Mouse (Mus musculus) limb, embryonic 15.5 days (tissue): ENCODE data around the gene Ak4. TPM values are rescaled to one million over a fixed set of nuclear protein-coding genes. Genes with fewer than 3 reads are reported as not detected.
"Not testable (repeated sequence)": the region's sequence is repeated elsewhere in the genome, so short reads cannot be mapped to it uniquely, and the experiment has no call there.

ENCODE experiments used
- ATAC-seq: fragments of 200-750 bp; cut with Nextera tagmentation; 2 replicates; pipeline ENCODE4 v1.8.0; 2017; ENCODE audit warnings: low read depth, moderate TSS enrichment; ENCODE audit not compliant: insufficient number of reproducible peaks, low FRiP score, low TSS enrichment
- H3K27ac ChIP-seq: fragments of 300-500 bp; sonication (generic); 2 replicates; pipeline ENCODE4 v1.5.1; 2015; ENCODE audit warnings: moderate library complexity, mild to moderate bottlenecking, inconsistent platforms
- H3K27me3 ChIP-seq: fragments of 300-500 bp; sonication (generic); 2 replicates; pipeline ENCODE4 v1.6.1; 2015; ENCODE audit warnings: inconsistent platforms
- H3K36me3 ChIP-seq: fragments of 300-500 bp; sonication (generic); 2 replicates; pipeline ENCODE4 v1.6.1; 2015; ENCODE audit warnings: inconsistent platforms
- H3K4me1 ChIP-seq: fragments of 300-500 bp; sonication (generic); 2 replicates; pipeline ENCODE4 v1.6.1; 2015; ENCODE audit warnings: inconsistent platforms
- H3K4me2 ChIP-seq: fragments of 300-500 bp; sonication (generic); 2 replicates; pipeline ENCODE4 v1.6.1; 2015; ENCODE audit warnings: mild to moderate bottlenecking, inconsistent platforms
- H3K4me3 ChIP-seq: fragments of 300-500 bp; sonication (generic); 2 replicates; pipeline ENCODE4 v1.5.1; 2015; ENCODE audit warnings: mild to moderate bottlenecking, inconsistent platforms
- H3K9ac ChIP-seq: fragments of 300-500 bp; sonication (generic); 2 replicates; pipeline ENCODE4 v1.6.1; 2015; ENCODE audit warnings: inconsistent platforms
- H3K9me3 ChIP-seq: fragments of 300-500 bp; sonication (generic); 2 replicates; pipeline ENCODE4 v1.6.1; 2016; ENCODE audit warnings: inconsistent platforms
- WGBS: fragments of 180-500 bp; shearing (Covaris S2); methylation state at CpG from one replicate; pipeline ENCODE4 v1.1.7; 2015; 5-methylcytosine and 5-hydroxymethylcytosine counted together
- polyA plus RNA-seq: library from polyadenylated mRNA; unstranded; fragments of >200 nt; fragmentation: Nextera tagmentation; extraction: Ambion mirVana; gene quantifications from 2 replicates; pipeline ENCODE4 v1.2.1, GENCODE M21; 2015

Gene Ak4
- polyA plus RNA-seq, 1 experiment from 2014 or later, result 26.3 TPM

- ATAC-seq, result no peak
- Histone ChIP-seq H3K27ac (no peak overlapping the region), H3K36me3 (no peaks in the 10 kb centered on the region), H3K9ac (no peak overlapping the region), H3K27me3 (no peaks in the 10 kb centered on the region), H3K4me2 (no peak overlapping the region), H3K4me1 (0 out of 2 replicates have a peak, but pooled peaks cover 6% of the 10 kb centered on the region), H3K4me3 (no peak overlapping the region), H3K9me3 (no peaks in the 10 kb centered on the region)
- WGBS, result 94% methylated on average over 4 of the region's 4 CpGs
Measured at GRCm38 (mm10) chr4:101445660-101446059, 26.6 kb downstream of the Ak4 start.

GRCm38 (mm10) chr4:101446606-101447005, 27.5 kb downstream of the Ak4 start:
- H3K4me1 ChIP-seq, H3K27ac ChIP-seq, ATAC-seq, H3K27me3 ChIP-seq, H3K9me3 ChIP-seq, H3K36me3 ChIP-seq, H3K4me3 ChIP-seq, H3K4me2 ChIP-seq, H3K9ac ChIP-seq: not testable (repeated sequence)
- WGBS, result 80% methylated on average over 9 of the region's 9 CpGs

GRCm38 (mm10) chr4:101448701-101449100, 29.6 kb downstream of the Ak4 start:
- 87% methylated on average over 8 of the region's 8 CpGs for WGBS
- no peaks in the 10 kb centered on the region for H3K27me3 ChIP-seq
- H3K4me3 ChIP-seq, result no peak overlapping the region
- H3K27ac ChIP-seq, result no peak overlapping the region
- H3K36me3 ChIP-seq, result no peaks in the 10 kb centered on the region
- H3K9me3 ChIP-seq, result no peaks in the 10 kb centered on the region
- no peak for ATAC-seq
- no peak overlapping the region for H3K9ac ChIP-seq
- H3K4me1 ChIP-seq, result 0 out of 2 replicates have a peak, but pooled peaks cover 6% of the 10 kb centered on the region
- no peak overlapping the region for H3K4me2 ChIP-seq

GRCm38 (mm10) chr4:101449344-101449743, 30.3 kb downstream of the Ak4 start:
- no peaks in the 10 kb centered on the region for H3K27me3 ChIP-seq
- no peak for ATAC-seq
- no peak overlapping the region for H3K4me2 ChIP-seq
- 0 out of 2 replicates have a peak, but pooled peaks cover 6% of the 10 kb centered on the region for H3K4me1 ChIP-seq
- no peaks in the 10 kb centered on the region for H3K36me3 ChIP-seq
- no peak overlapping the region for H3K9ac ChIP-seq
- H3K9me3 ChIP-seq, result no peaks in the 10 kb centered on the region
- H3K4me3 ChIP-seq, result no peak overlapping the region
- 66% methylated on average over 7 of the region's 7 CpGs for WGBS
- H3K27ac ChIP-seq, result no peak overlapping the region

- Histone ChIP-seq H3K4me3 (no peak overlapping the region), H3K9me3 (no peaks in the 10 kb centered on the region), H3K27me3 (no peaks in the 10 kb centered on the region), H3K4me2 (no peak overlapping the region), H3K9ac (no peak overlapping the region), H3K4me1 (0 out of 2 replicates have a peak, but pooled peaks cover 6% of the 10 kb centered on the region), H3K36me3 (no peaks in the 10 kb centered on the region), H3K27ac (no peak overlapping the region; the same call in 1 of the 2 replicates)
- WGBS, result 64% methylated on average over 20 of the region's 20 CpGs
- ATAC-seq, result 0 out of 2 replicates have a peak, but pooled peaks have one; percentile 61
Measured at GRCm38 (mm10) chr4:101450150-101450780, 31.2 kb downstream of the Ak4 start.

GRCm38 (mm10) chr4:101451089-101451488, 32.0 kb downstream of the Ak4 start:
- WGBS, result 91% methylated on average over 4 of the region's 4 CpGs
- 0 out of 2 replicates have a peak, but pooled peaks cover 6% of the 10 kb centered on the region for H3K4me1 ChIP-seq
- no peaks in the 10 kb centered on the region for H3K36me3 ChIP-seq
- H3K9ac ChIP-seq, result no peak overlapping the region
- H3K4me3 ChIP-seq, result no peak overlapping the region
- H3K27me3 ChIP-seq, result no peaks in the 10 kb centered on the region
- ATAC-seq, result no peak
- H3K4me2 ChIP-seq, result no peak overlapping the region
- H3K27ac ChIP-seq, result no peak overlapping the region
- H3K9me3 ChIP-seq, result no peaks in the 10 kb centered on the region

- no peak for ATAC-seq
- H3K9ac ChIP-seq, result no peak overlapping the region
- H3K4me2 ChIP-seq, result no peak overlapping the region
- 88% methylated on average over 9 of the region's 9 CpGs for WGBS
- no peak overlapping the region for H3K27ac ChIP-seq
- 0 out of 2 replicates have a peak, but pooled peaks cover 6% of the 10 kb centered on the region for H3K4me1 ChIP-seq
- H3K27me3 ChIP-seq, result no peaks in the 10 kb centered on the region
- no peak overlapping the region for H3K4me3 ChIP-seq
- no peaks in the 10 kb centered on the region for H3K36me3 ChIP-seq
- H3K9me3 ChIP-seq, result no peaks in the 10 kb centered on the region
Measured at GRCm38 (mm10) chr4:101452829-101453228, 33.8 kb downstream of the Ak4 start.

GRCm38 (mm10) chr4:101457176-101457575, 38.1 kb downstream of the Ak4 start:
- no peaks in the 10 kb centered on the region for H3K27me3 ChIP-seq
- H3K36me3 ChIP-seq, result peaks cover 7% of the 10 kb centered on the region; the same call in 1 of the 2 replicates
- H3K4me1 ChIP-seq, result no peaks in the 10 kb centered on the region
- no peak overlapping the region for H3K4me2 ChIP-seq
- no peak for ATAC-seq
- H3K4me3 ChIP-seq, result no peak overlapping the region
- no peak overlapping the region for H3K27ac ChIP-seq
- H3K9ac ChIP-seq, result no peak overlapping the region
- no peaks in the 10 kb centered on the region for H3K9me3 ChIP-seq
- 85% methylated on average over 8 of the region's 8 CpGs for WGBS

GRCm38 (mm10) chr4:101458341-101458740, 39.3 kb downstream of the Ak4 start:
- Histone ChIP-seq H3K9me3 (no peaks in the 10 kb centered on the region), H3K27ac (no peak overlapping the region), H3K4me2 (no peak overlapping the region), H3K4me1 (no peaks in the 10 kb centered on the region), H3K9ac (no peak overlapping the region), H3K27me3 (no peaks in the 10 kb centered on the region), H3K36me3 (peaks cover 13% of the 10 kb centered on the region; the same call in 1 of the 2 replicates), H3K4me3 (no peak overlapping the region)
- WGBS, result 54% methylated on average over 2 of the region's 2 CpGs
- no peak for ATAC-seq

GRCm38 (mm10) chr4:101459358-101459757, 40.3 kb downstream of the Ak4 start:
- no peak overlapping the region for H3K4me3 ChIP-seq
- 79% methylated on average over 4 of the region's 4 CpGs for WGBS
- H3K27ac ChIP-seq, result no peak overlapping the region
- H3K4me1 ChIP-seq, result no peaks in the 10 kb centered on the region
- H3K4me2 ChIP-seq, result no peak overlapping the region
- ATAC-seq, result no peak
- no peaks in the 10 kb centered on the region for H3K9me3 ChIP-seq
- peaks cover 13% of the 10 kb centered on the region; the same call in 1 of the 2 replicates for H3K36me3 ChIP-seq
- H3K27me3 ChIP-seq, result no peaks in the 10 kb centered on the region
- H3K9ac ChIP-seq, result no peak overlapping the region

- Histone ChIP-seq H3K27me3 (no peaks in the 10 kb centered on the region), H3K4me3 (no peak overlapping the region), H3K27ac (no peak overlapping the region), H3K36me3 (peaks cover 15% of the 10 kb centered on the region; the same call in 1 of the 2 replicates), H3K9ac (no peak overlapping the region), H3K4me2 (no peak overlapping the region), H3K9me3 (no peaks in the 10 kb centered on the region), H3K4me1 (no peaks in the 10 kb centered on the region)
- 71% methylated on average over 1 of the region's 1 CpGs for WGBS
- no peak for ATAC-seq
Measured at GRCm38 (mm10) chr4:101460114-101460513, 41.0 kb downstream of the Ak4 start.

- no peak overlapping the region for H3K4me2 ChIP-seq
- ATAC-seq, result no peak
- 74% methylated on average over 2 of the region's 2 CpGs for WGBS
- no peaks in the 10 kb centered on the region for H3K27me3 ChIP-seq
- no peaks in the 10 kb centered on the region for H3K4me1 ChIP-seq
- H3K4me3 ChIP-seq, result no peak overlapping the region
- no peak overlapping the region for H3K9ac ChIP-seq
- peaks cover 24% of the 10 kb centered on the region; the same call in 1 of the 2 replicates for H3K36me3 ChIP-seq
- no peak overlapping the region for H3K27ac ChIP-seq
- no peaks in the 10 kb centered on the region for H3K9me3 ChIP-seq
Measured at GRCm38 (mm10) chr4:101462065-101462464, 43.0 kb downstream of the Ak4 start.
